Mouse (Mus musculus) liver, embryonic 14.5 days (tissue): ENCODE measurements around the gene Malrd1.

Experiments used
- CTCF ChIP-seq: IDR thresholded peaks from 2 replicates; pipeline ENCODE4 v1.5.1; 2016; ENCODE audit warnings: antibody characterized with exemption, low read depth, control low read depth
- EP300 ChIP-seq: IDR thresholded peaks from 2 replicates; pipeline ENCODE4 v1.6.1; 2016; ENCODE audit warnings: antibody characterized with exemption, low read depth

DNA sequence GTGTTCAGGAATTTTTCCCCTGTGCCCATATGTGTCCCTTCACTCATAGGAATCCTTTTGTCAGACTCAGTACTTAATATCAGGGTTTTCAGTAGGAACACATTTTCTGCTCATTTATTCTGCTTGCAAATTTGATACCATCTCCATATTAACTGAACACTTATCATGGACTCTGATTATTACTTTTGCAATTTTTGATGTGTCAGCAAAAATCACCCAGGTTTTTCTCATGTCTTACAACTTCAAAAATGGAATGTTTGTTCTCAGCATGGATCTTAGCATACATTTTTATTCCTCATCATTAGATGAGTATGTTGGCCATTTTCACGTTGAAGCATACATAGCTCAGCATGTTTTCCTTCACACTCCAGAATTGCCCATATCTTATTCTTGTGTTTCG is 258.5 kb downstream of the Malrd1 start:
- TF ChIP-seq CTCF: no peak
- no peak for TF ChIP-seq EP300
